Mouse (Mus musculus) midbrain, embryonic 10.5 days (tissue): Measurements from ENCODE around the gene Asphd2. TPM values are rescaled to one million over a fixed set of nuclear protein-coding genes. Genes with fewer than 3 reads are reported as not detected.

Experiments used
- DNase-seq: peaks from one replicate; pipeline ENCODE4 v3.0.0-alpha.2; 2017; ENCODE audit warnings: low spot score
- H3K27ac ChIP-seq: fragments of 300-500 bp; sonication (generic); replicated peaks from 2 replicates; pipeline ENCODE4 v1.5.1; 2016; ENCODE audit warnings: mild to moderate bottlenecking
- H3K27me3 ChIP-seq: fragments of 300-500 bp; sonication (generic); 2 replicates; pipeline ENCODE4 v1.6.1; 2016; ENCODE audit warnings: low read depth, mild to moderate bottlenecking; ENCODE audit not compliant: poor library complexity, severe bottlenecking
- H3K36me3 ChIP-seq: fragments of 300-500 bp; sonication (generic); 2 replicates; pipeline ENCODE4 v1.6.1; 2016; ENCODE audit warnings: mild to moderate bottlenecking, moderate library complexity
- H3K4me1 ChIP-seq: fragments of 300-500 bp; sonication (generic); 2 replicates; pipeline ENCODE4 v1.6.1; 2016
- H3K4me3 ChIP-seq: fragments of 300-500 bp; sonication (generic); 2 replicates; pipeline ENCODE4 v1.5.1; 2016; ENCODE audit warnings: mild to moderate bottlenecking, moderate library complexity
- H3K9me3 ChIP-seq: fragments of 300-500 bp; sonication (generic); replicated peaks from 2 replicates; pipeline ENCODE4 v1.6.1; 2016; ENCODE audit warnings: mild to moderate bottlenecking
- WGBS: fragments of 180-500 bp; shearing (Covaris S2); methylation state at CpG from one replicate; pipeline ENCODE4 v1.1.7; 2016; 5-methylcytosine and 5-hydroxymethylcytosine counted together
- polyA plus RNA-seq: library from polyadenylated mRNA; unstranded; fragments of >200 nt; fragmentation: Nextera tagmentation; extraction: Ambion mirVana; gene quantifications from 2 replicates; pipeline ENCODE4 v1.2.1, GENCODE M21; 2016

The Asphd2 gene
- polyA plus RNA-seq, 1 experiment from 2014 or later: 17.7 TPM

- Histone ChIP-seq H3K36me3 (peaks cover 58% of the 10 kb centered on the region), H3K27ac (peak overlapping the region; percentile 88), H3K4me3 (peak overlapping the region; percentile 80), H3K4me1 (peaks cover 55% of the 10 kb centered on the region), H3K9me3 (no peaks in the 10 kb centered on the region), H3K27me3 (no peaks in the 10 kb centered on the region)
- WGBS: under 1% methylated on average over 24 of the region's 24 CpGs
- DNase-seq: no peak
Observed at GRCm38 (mm10) chr5:112343205-112343595, 51.5 kb downstream of the Asphd2 start.

GRCm38 (mm10) chr5:112342463-112343204 lies 52.0 kb downstream of the Asphd2 start, which contains the start of the genes Srrd and Hps4:
Gene Srrd (minus strand): TSS chr5:112343040.
Gene Hps4 (plus strand): TSS chr5:112343083.
- peak within 1 kb of the TSS; percentile 88 for H3K27ac ChIP-seq
- no peaks in the 10 kb centered on the region for H3K9me3 ChIP-seq
- H3K4me1 ChIP-seq: peaks cover 55% of the 10 kb centered on the region
- peak; percentile 88 for DNase-seq
- no peaks in the 10 kb centered on the region for H3K27me3 ChIP-seq
- WGBS: 2% methylated on average over 64 of the region's 64 CpGs
- peak within 1 kb of the TSS; percentile 80 for H3K4me3 ChIP-seq
- H3K36me3 ChIP-seq: peaks cover 58% of the 10 kb centered on the region

GRCm38 (mm10) chr5:112339215-112339614 lies 55.5 kb downstream of the Asphd2 start:
- Histone ChIP-seq H3K27me3 (no peaks in the 10 kb centered on the region), H3K27ac (no peak overlapping the region), H3K4me1 (peaks cover 31% of the 10 kb centered on the region), H3K9me3 (no peaks in the 10 kb centered on the region), H3K4me3 (no peak overlapping the region), H3K36me3 (peaks cover 67% of the 10 kb centered on the region)
- no peak for DNase-seq
- WGBS: 79% methylated on average over 7 of the region's 7 CpGs

- no peaks in the 10 kb centered on the region for H3K27me3 ChIP-seq
- no peaks in the 10 kb centered on the region for H3K9me3 ChIP-seq
- H3K36me3 ChIP-seq: peaks cover 89% of the 10 kb centered on the region
- DNase-seq: no peak
- H3K4me1 ChIP-seq: peaks cover 12% of the 10 kb centered on the region
- H3K4me3 ChIP-seq: no peak overlapping the region
- WGBS: 95% methylated on average over 22 of the region's 22 CpGs
- H3K27ac ChIP-seq: no peak overlapping the region
Observed at GRCm38 (mm10) chr5:112337004-112337403, 57.7 kb downstream of the Asphd2 start.

- 38% methylated on average over 2 of the region's 2 CpGs for WGBS
- no peaks in the 10 kb centered on the region for H3K27me3 ChIP-seq
- H3K4me1 ChIP-seq: no peaks in the 10 kb centered on the region
- no peak overlapping the region for H3K4me3 ChIP-seq
- peaks cover 98% of the 10 kb centered on the region for H3K36me3 ChIP-seq
- DNase-seq: peak; percentile 61
- H3K27ac ChIP-seq: no peak overlapping the region
- no peaks in the 10 kb centered on the region for H3K9me3 ChIP-seq
Observed at GRCm38 (mm10) chr5:112335473-112335872, 59.2 kb downstream of the Asphd2 start.

Other genes with a start within 250 kb of the Asphd2 start
- gene Cryba4, start 142.3 kb downstream of the Asphd2 start, polyA plus RNA-seq: 0.43 and 1.4 TPM in 2 replicates
- 0.41 and 0.91 TPM in 2 replicates for gene Crybb1, start 139.1 kb downstream of the Asphd2 start, polyA plus RNA-seq
- gene Tpst2, start 118.2 kb downstream of the Asphd2 start, polyA plus RNA-seq: 35.9 and 37.0 TPM in 2 replicates
- gene Tfip11, start 68.5 kb downstream of the Asphd2 start, polyA plus RNA-seq: 43.0 and 47.6 TPM in 2 replicates
- gene Srrd, start 51.8 kb downstream of the Asphd2 start, polyA plus RNA-seq: 48.7 and 51.0 TPM in 2 replicates
- gene Hps4, start 51.8 kb downstream of the Asphd2 start, polyA plus RNA-seq: 35.9 and 43.0 TPM in 2 replicates
- gene Gm6583, start 38.8 kb downstream of the Asphd2 start, polyA plus RNA-seq: 0.26 and 0.34 TPM in 2 replicates
- gene Gm6588, start 54.6 kb upstream of the Asphd2 start, polyA plus RNA-seq: 0.06 and 0.12 TPM in 2 replicates
- gene Sez6l, start 182.3 kb upstream of the Asphd2 start, polyA plus RNA-seq: 1.7 and 2.7 TPM in 2 replicates